Mouse (Mus musculus): Measurements from ENCODE around the gene Nipsnap2.

- TF ChIP-seq CTCF (IDR thresholded peaks at IDR 0.05; ENCODE audit: low read depth, low read length) (no peak), POLR2A (IDR thresholded peaks at IDR 0.05; ENCODE audit: borderline replicate concordance, low read depth, low read length) (no peak)
Observed at GRCm38 (mm10) chr5:129759929-129760480, 35.1 kb downstream of the Nipsnap2 start.

Data from bone marrow macrophage, adult 2 months (primary cell).